Mouse (Mus musculus) inflammation-experienced regulatory T-cells, adult 6 months (primary cell): Measurements from ENCODE around the gene Epor. TPM values are rescaled to one million over a fixed set of nuclear protein-coding genes. Genes with fewer than 3 reads are reported as not detected.
A peak's percentile ranks its signal among the peaks of the same experiment; 100 is the strongest.

Experiments used
- ATAC-seq: one replicate; pipeline ENCODE4 v1.8.0; 2017
- polyA plus RNA-seq, 3 experiments: library from polyadenylated mRNA; unstranded; fragments of 100-300 nt; shearing (Covaris generic); gene quantifications; one replicate each; pipeline ENCODE4 v1.2.1; 2017

The Epor gene
- polyA plus RNA-seq, 3 experiments from 2014 or later, result 0.31 to 0.38 TPM; not detected in 1

DNA sequence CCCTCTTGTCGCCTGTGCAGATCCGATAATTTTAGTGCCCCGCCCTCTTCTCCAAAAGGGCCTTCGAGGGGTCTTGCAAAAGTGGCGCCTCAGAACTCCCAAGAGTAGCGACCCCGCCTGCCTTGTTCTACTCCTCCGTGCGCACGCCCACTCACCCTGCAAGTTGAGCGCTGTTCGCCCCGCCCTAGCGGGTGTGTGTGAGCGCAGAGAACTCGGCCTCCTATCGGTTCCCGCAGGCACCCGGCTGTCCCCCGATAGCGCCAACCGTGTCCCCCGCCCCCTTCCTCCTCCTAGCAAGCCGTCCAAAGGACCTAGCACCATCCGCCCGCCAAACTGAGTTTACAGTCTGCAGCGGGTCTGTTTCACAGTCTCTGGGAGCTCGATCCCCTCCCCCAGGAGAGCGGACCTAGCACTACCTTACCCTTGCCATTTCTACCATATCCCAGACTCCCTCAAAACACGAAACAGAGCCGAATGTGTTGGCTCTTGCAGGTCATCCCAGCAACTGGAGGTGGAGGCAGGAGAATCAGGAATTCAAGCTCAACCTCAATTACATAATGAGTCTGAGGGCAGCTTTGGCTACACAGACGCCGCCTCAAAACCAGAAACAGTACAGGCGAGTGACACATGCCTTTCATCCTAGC is 768 bp downstream of the Epor start:
- peak; percentile 87 for ATAC-seq

DNA sequence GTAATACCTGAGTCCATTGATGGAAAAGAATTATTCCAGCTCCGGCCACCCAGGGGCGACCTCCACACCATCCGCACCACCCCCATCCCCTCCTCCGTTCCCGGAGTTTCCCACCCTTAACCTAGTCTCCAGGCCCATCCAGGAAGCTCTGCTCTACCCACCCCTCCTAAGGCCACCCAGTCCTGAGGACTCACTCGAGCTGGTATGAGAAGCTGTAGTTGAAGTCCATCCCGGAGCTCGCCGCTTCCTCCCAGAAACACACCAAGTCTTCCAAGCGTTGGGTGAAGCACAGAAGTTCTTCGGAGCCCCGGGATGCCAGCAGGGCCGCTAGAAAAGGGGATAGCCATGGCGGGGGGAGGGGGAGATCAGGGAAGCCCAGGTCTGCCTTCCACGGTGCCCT is 1.3 kb downstream of the Epor start:
- no peak for ATAC-seq

DNA sequence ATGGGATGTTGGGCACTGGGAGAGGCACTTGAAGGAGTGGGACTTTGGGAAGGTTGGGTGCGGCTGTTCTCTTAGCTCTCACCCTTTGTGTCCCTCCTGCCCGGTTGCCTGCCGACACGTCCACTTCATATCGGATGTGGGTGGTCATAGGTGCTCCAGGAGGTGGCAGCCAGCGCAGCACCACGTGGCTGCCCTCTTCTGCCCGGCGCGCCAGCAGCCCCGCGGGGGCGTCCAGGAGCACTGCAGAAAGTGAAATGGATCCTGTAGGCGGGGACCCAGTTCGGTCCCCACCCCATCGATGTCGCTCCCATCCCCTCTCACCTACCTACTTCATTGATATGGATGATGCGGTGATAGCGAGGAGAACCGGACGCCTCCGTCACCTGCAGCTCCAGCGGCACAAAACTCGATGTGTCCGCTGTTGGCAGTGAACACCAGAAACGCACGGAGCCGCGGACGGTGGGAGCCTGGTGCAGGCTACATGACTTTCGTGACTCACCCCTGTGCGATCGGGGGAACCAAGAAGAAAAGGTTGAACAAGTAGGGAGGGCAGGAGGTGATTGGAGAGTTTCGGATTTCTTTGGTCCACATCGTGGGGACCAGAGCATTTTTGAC is 1.8 kb downstream of the Epor start:
- ATAC-seq, result peak; percentile 13

DNA sequence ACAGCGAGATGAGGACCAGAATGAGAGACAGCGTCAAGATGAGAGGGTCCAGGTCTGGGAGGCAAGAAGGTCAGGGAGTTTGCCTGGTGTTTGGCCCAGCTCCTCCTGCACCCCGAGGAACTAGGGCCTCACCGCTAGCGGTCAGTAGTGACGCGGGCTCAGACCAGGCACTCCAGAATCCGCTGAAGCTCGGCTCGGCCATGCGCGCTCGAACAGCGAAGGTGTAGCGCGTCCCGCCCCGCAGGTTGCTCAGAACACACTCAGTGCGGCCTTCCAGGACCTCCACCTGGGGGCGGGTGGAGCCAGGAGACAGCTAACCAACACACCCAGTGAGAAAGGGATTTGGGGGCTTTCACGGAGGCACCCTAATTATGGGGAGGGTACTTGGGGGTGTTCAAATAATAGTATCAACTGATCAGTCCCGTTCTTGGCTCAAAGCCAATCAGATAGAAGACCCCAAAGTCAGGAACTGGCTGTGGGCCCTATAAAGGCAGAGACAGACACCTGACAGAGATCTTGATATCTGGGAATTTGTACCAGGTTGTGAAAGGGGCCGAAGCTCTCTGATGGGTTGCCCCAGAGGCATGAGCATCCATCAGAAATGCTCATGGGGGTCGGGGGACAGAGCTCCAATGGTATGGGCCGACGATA is 2.6 kb downstream of the Epor start:
- ATAC-seq, result no peak

DNA sequence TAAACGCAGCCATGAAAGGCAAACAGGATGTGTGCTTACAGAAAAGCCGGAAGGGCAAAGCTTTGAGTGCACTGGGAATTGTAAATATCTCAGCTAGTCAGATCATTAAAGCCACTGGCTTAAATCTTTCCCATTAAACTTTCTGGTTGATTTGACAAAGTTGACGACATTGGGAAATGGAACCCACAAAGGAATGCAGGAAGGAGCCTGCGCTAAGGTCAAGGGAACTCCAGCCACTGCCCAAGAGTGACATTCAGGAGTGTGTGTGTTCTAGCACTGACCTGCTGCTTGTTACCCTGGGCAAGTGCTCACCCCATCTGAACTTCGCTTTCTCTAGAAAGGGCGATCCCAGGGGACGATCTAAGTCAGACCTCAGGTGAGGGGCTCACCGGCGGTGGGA is 3.2 kb downstream of the Epor start:
- ATAC-seq, result no peak

DNA sequence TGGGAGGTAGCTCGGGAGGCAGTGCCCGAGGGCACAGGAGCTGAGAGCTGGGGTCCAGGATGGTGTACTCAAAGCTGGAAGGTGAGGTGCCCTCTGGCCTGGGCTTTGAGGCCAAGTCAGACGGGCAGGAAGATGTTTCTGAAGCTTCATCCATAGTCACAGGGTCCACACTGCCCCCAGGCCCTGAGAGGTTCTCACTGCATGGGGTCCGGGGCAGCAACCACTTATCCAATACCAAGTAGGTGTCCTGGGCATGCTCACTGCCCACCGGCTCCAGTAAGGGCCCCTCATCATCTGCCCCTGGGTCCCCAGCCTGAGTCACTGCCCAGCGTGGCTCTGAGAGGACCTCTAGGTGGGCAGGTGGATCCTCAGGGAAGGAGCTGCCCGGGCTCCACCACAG is 4.1 kb downstream of the Epor start:
- ATAC-seq, result no peak

DNA sequence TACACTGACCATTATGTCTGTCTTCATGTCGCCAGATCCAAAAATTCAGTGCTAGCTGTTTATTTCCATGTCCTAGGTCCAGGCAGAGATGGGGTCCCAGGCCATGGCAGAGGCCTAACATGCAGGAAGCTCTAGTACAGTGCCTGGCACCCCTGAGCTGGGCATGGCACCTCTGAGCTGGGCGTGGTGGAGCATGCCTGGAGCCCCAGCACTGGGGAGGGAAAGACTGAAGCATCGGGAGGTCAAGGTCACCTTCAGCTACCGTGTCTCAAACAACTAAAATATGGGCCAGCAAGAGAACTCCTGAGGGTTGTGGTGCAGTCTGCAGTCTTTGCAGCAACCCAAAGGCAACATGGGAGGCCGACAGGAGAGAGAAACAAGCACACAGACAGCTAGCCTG is 4.9 kb downstream of the Epor start:
- no peak for ATAC-seq

DNA sequence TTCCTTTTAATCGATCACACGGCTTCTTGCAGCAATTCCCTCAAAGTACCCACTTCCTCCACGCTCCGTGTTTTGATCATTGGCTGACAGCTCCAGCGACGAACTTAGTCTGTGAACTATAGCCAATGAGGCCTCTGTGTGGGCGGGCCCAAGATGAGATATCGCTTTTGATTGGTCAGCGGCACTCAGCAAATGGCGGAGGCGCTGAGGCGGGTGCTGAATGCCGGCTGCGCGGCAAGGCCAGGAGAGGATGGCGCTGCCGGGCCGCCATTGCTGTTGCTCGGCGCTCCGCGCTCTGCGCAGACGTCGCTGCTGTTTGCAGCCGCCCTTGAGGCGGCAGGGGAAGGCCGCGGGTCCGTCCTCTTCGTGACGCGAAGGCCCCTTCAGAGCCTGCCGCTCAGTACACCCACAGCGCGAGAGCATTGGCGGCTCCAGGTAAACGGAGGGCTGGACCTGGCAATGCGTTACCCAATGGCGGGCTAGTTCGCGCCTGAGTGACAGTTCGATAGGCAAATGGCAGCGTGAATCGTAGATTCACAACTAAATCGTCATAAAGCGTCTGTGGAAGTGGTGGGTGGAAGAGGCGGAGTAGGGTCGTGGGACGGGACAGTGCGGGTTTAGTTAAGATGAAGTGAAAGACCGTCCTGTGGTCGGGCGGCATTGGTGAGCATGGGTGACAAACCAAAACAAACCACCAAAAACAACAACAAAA is 7.6 kb downstream of the Epor start, which contains the start of gene Swsap1:
Swsap1 (plus strand) TSS at position 186 of the 712 bp plus-strand sequence.
- peak; percentile 94 for ATAC-seq

DNA sequence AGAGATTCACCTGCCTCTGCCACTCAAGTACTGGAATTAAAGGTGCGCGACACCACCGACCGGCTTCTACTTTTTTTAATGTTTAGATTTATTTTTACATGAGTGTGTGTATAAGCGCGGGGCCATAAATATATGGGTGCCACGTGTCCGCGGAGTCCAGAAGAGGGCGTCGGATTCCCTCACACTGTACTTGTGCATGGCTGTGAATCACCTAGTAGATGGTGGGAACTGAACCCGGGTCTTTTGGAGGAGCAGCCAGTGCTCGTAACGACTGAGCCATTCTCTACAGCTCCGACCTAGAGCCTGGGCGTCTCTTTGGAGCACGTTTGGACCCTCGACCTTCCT is 8.1 kb downstream of the Epor start:
- ATAC-seq, result peak; percentile 29

DNA sequence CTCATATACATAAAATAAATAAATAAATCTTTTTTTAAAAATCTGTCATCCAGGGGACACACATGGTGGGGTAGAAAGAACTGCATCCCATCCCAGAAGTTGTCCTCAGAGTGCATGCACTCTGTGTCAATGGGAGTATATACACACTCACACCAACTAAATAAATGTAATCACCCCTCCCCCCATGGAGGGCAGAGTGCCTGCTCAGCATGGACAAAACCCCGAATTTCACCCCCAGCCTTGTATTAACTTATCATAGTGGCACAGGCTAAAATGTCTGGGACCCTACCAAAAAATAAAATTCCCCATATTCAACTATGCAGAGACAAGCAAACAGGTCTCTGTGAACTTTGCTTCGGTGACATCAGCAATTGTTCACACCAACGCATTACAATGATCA is 8.7 kb downstream of the Epor start:
- ATAC-seq, result no peak

DNA sequence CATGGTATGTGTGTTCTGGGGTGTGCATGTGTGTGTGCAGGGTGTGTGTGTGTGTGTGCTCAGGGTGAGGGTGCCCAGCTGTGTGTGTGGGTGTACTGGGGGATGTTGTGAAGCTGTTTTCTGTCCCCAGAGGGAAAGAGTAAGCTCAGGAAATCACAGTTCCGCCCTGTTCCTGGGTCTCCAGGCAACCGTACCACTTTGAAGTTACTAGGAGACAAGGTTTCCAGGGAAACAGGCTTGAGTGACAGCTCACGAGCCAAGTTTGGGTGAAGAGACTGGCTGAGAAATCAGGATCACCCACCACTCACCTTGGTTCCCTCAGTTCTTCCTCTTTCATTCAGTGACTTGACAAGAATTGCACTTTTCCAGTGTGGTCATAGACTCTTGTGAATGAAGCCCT is 9.7 kb downstream of the Epor start:
- ATAC-seq, result no peak

DNA sequence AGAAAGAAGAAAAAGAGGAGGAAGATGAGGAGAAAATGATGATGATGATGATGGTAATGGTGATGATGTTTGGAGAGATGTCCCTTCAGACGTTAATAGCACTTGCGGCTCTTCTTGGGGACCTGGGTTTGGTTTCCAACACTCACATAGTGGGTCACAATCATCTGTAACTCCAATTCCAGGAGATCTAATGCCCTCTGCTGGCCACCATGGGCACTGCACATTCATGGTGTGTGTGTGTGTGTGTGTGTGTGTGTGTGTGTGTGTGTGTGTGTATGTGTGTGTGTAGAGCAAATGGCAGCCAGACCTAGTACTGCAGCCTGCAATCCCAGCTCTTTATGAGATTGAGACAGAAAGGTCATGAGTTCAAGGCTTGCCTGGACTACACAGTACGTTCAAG is 11.3 kb downstream of the Epor start:
- no peak for ATAC-seq

DNA sequence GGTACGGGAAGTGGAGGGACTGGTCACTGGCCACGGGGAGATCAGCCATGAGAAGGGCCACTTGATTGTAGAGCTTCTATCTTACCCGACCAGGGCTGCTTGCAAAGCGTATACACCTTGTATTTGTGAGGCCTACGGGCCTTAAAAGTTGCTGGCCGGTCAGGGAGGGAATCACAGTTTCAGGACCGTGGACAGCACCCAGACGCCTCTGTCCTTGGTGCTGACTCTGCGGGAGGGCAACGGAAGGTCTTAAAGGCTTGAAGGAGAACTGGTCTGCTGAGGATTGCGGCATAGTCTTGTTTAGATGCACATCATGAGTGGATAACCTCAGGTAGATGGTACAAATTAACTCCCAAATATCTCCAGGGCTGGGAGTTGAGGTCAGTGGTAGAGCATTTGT is 13.0 kb downstream of the Epor start:
- ATAC-seq, result no peak

DNA sequence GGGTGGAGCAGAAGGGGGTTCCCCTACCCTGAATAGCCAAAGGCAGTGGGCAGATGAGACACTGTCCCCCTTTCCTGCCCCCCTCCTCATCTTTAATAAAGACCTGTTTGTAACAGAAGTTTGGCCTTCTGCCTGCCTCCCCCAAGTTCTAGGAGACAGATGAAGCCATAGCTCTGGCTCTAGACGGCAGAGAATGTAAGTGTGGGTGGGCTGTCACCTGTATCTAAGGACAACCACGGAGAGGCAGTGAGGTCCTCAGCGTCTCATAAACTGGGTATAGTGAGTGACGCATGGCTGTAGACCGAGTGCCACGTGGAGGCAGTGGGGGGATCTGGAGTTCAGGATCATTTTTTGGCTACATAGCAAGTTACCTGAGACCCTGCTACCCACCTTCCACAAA is 14.5 kb downstream of the Epor start:
- no peak for ATAC-seq

DNA sequence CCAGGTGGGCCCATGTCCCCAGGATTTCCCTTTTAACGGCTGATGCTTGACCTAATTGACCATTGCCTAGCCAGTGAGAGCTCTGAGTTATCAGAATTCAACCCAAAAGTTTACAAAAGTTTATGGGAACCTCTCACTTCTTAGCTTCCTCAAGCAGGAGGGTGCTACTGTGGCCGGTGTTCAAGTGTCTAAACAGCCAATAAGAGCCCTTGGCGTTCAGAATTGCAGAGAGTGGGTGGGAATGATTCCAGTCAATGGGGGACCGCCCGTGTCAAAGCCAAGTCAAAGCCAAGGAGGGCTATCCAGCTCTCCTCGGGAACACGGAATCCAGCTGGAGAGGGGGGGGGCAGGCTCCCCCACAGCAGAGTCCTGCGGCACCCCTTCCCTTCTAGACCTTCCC is 15.2 kb downstream of the Epor start:
- ATAC-seq, result no peak

DNA sequence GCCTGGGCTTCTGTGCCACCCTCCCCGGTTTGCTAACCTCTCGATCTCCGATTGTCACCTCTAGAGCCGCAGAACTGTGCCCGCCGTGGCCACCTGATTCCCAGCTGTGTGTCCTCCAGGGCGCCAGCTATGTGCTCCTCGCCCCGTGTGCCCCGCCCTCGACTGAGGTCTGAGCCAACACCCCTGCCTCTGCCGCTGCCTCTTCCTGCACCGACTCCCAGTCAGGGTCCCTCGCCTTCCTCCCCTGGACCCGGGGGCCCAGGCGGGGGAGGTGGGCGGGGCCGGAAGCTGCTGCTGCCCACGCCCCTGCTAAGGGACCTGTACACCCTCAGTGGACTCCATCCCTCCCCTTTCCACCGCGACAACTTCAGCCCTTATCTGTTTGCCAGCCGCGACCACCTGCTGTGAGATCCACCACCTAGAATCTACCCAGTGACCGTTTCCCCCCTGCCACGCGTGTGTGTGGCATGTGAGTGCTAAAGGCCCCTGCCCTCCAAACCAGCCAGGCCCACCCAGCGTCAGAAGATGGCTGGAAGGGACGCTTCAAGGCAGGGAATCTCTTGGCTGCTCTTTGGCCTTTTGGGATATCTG is 15.7 kb downstream of the Epor start:
- ATAC-seq, result no peak

DNA sequence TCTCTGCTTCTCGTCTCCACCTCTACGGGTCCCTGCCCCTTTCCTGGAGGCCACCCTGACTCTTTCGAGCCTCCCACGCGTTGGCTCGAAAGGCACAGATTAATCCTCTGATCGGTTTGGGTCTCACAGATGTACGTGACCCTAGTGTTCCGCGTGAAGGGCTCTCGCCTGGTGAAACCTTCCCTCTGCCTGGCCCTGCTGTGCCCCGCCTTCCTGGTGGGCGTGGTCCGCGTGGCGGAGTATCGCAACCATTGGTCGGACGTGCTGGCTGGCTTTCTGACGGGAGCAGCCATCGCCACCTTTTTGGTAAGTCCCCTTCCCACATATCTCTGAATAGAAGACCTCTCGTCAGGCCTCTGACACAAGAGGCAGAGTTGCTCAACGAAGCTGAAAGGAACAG is 19.0 kb downstream of the Epor start:
- ATAC-seq, result no peak

DNA sequence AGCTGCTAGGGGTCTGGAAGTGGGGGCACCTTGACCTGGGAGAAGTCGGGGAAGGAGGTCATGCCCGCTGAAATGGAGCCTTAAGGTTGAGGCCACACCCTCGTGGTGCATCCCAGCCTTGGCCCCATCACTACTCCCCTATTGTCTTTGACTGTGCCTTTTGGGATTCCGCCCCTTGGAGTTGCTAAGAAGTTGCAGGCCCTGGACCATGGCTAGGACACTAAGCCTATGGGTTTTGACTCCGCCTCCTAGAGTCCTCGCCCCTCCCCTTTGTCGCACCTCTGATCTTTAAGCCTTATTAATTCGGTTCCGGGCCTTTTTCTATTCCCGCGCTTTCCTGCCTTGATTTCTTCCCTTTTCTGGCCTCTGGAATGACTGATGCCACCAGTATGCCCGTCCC is 19.7 kb downstream of the Epor start:
- no peak for ATAC-seq

DNA sequence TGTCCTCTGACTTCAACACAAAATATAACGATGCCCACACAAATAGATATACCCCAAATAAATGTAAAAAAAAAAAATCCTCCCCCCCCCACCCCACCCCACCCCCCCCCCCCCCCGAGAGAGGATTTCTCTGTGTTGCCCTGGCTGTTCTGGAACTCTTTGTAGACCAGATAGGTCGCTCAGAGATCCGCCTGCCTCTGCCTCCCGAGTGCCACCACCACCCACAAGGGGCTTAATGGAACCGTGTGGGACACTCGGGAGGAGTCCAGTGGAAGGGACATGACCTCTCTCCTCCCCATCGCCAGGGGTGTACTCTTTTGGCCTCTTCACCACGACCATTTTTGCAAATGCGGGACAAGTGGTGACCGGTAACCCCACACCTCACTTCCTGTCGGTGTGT is 20.3 kb downstream of the Epor start:
- no peak for ATAC-seq

DNA sequence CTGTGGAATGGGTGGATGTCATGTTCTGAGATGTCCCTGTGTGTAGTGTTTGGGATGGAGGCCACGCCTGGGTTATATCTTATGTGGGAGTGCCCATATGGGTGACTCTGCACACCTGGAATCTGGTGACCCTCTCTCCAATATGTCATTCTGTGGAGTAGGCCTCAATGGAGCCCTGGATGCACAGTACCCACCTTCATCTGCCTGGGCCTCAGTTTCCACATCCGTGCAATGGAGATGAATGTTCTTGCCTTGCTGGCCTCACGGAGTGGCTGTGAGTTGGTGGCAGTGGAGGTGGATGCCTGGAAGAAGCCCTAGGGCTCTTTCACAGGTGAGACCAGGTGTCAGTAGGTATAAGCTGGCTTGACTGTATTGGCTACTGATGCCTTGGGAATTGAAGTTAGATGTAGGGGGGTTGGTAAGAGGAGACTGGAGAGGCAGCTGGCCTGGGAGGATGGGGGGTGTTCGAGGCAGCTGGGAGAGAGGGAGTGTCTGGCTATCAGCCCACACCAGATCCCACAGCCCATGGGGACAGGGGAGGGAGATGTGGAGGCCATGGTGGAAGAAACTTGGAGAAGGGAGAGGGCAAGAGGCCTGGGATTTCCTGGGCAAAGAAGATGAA is 25.0 kb downstream of the Epor start:
- no peak for ATAC-seq

DNA sequence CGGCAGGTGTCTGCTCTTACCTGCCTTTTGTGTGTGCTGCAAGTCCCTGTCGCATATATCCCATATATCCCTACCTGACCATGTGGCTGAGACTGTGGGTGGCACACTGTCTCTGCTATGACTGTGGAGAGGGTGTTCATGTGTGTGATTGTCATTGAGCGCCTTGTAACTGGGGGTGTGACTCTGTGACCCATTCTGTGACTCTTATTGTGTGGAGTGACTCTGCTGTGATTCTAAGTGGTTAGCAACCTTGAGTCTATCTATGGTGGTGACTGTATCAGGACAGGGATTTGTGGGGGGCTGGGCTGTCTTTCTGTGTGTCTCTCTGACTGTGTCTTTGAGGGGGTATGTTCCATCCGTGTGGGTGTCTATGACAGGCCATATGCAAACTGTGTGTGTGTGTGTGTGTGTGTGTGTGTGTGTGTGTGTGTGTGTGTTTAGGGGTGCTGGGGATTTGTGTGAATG is 25.6 kb downstream of the Epor start:
- ATAC-seq, result no peak

DNA sequence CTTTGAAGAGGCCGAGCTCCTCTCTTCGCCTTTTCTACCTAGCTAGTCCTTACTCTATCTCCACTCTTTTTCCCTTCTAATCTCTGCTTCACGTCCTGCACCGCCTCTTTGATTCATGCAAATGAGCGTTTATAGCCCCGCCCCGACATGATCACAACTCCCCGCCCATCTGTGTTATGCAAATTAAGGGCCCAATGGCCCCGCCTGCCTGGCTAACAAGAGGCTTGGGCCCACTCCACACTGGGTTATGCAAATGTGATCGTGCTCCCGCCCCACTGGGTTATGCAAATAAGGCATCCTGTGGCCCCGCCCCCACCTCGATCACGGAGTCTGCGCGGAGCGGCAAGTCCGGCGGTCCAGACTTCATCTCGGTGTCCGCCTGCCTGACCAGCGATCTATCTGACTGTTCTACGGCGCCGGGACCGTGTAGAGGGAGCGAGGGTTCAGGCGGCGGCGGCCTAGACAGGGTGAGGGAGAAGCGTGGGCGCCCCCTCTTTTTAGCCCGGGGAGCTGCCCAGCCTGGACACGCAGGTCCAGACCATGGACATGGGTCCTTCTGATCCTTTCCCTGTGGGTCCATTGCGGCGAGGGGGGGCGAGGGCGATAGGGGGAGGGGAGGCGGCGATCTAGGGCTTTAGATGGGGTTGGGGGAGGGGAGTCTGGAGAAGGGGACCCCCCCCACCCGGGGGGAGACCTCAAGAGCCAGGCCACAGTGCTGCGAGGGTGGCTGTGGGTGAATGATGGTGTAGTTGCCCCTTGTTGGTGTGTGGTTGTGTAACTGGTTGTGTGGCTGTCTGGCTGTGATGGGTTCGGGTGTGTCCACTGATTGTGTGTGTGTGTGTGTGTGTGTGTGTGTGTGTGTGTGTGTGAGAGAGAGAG is 26.4 kb downstream of the Epor start, which contains the start of gene Plppr2:
Plppr2 (plus strand) TSS at position 342 of the 879 bp plus-strand sequence.
- peak; percentile 97 for ATAC-seq
